Mouse (Mus musculus): ENCODE results near the gene Mdm2. TPM values are rescaled to one million over a fixed set of nuclear protein-coding genes. Genes with fewer than 3 reads are reported as not detected.
"Not testable (repeated sequence)": the region's sequence is repeated elsewhere in the genome, so short reads cannot be mapped to it uniquely, and the experiment has no call there.

Gene Mdm2
- polyA plus RNA-seq, 1 experiment from 2014 or later = 47.7 TPM

- not testable (repeated sequence) for H3K27me3 ChIP-seq; H3K4me3 ChIP-seq; H3K9me3 ChIP-seq; H3K4me1 ChIP-seq; ATAC-seq (ENCODE audit: borderline replicate concordance, extremely low read depth, low FRiP score, low TSS enrichment); H3K9ac ChIP-seq; H3K27ac ChIP-seq; H3K4me2 ChIP-seq
- 90% methylated on average over 8 of the region's 8 CpGs for WGBS
- peaks cover 29% of the 10 kb centered on the region for H3K36me3 ChIP-seq
These were observed 26.9 kb upstream of the Mdm2 start for GRCm38 (mm10) chr10:117737498-117737897.

GRCm38 (mm10) chr10:117737075-117737474 lies 26.5 kb upstream of the Mdm2 start:
- Histone ChIP-seq H3K36me3 (peaks cover 29% of the 10 kb centered on the region), H3K27ac (no peak overlapping the region), H3K9ac (no peak overlapping the region), H3K4me1 (no peaks in the 10 kb centered on the region; the same call in 1 of the 2 replicates), H3K4me3 (no peak overlapping the region), H3K9me3 (no peaks in the 10 kb centered on the region), H3K27me3 (no peaks in the 10 kb centered on the region), H3K4me2 (no peak overlapping the region)
- WGBS = 83% methylated on average over 4 of the region's 4 CpGs
- ATAC-seq (ENCODE audit: borderline replicate concordance, extremely low read depth, low FRiP score, low TSS enrichment) = no peak

- H3K4me2 ChIP-seq = no peak overlapping the region
- peaks cover 29% of the 10 kb centered on the region for H3K36me3 ChIP-seq
- H3K27me3 ChIP-seq = no peaks in the 10 kb centered on the region
- no peaks in the 10 kb centered on the region for H3K9me3 ChIP-seq
- no peak overlapping the region for H3K9ac ChIP-seq
- H3K4me1 ChIP-seq = no peaks in the 10 kb centered on the region; the same call in 1 of the 2 replicates
- H3K4me3 ChIP-seq = no peak overlapping the region
- 87% methylated on average over 5 of the region's 5 CpGs for WGBS
- ATAC-seq (ENCODE audit: borderline replicate concordance, extremely low read depth, low FRiP score, low TSS enrichment) = no peak
- H3K27ac ChIP-seq = no peak overlapping the region
These were observed 26.0 kb upstream of the Mdm2 start for GRCm38 (mm10) chr10:117736573-117736972.

- H3K9ac ChIP-seq; H3K4me2 ChIP-seq; H3K4me3 ChIP-seq; H3K9me3 ChIP-seq; H3K4me1 ChIP-seq; ATAC-seq (ENCODE audit: borderline replicate concordance, extremely low read depth, low FRiP score, low TSS enrichment); H3K27me3 ChIP-seq; H3K27ac ChIP-seq: not testable (repeated sequence)
- 86% methylated on average over 12 of the region's 12 CpGs for WGBS
- peaks cover 28% of the 10 kb centered on the region for H3K36me3 ChIP-seq
These were observed 24.8 kb upstream of the Mdm2 start for GRCm38 (mm10) chr10:117735396-117735795.

- not testable (repeated sequence) for H3K27me3 ChIP-seq; H3K27ac ChIP-seq; H3K9ac ChIP-seq; H3K4me2 ChIP-seq; H3K4me3 ChIP-seq; H3K4me1 ChIP-seq; H3K9me3 ChIP-seq; ATAC-seq (ENCODE audit: borderline replicate concordance, extremely low read depth, low FRiP score, low TSS enrichment)
- WGBS = 59% methylated on average over 9 of the region's 10 CpGs
- peaks cover 19% of the 10 kb centered on the region for H3K36me3 ChIP-seq
These were observed 23.7 kb upstream of the Mdm2 start for GRCm38 (mm10) chr10:117734104-117734852.

- not testable (repeated sequence) for H3K9me3 ChIP-seq; H3K27me3 ChIP-seq; H3K4me1 ChIP-seq; H3K4me2 ChIP-seq; H3K27ac ChIP-seq; H3K9ac ChIP-seq; ATAC-seq (ENCODE audit: borderline replicate concordance, extremely low read depth, low FRiP score, low TSS enrichment); H3K4me3 ChIP-seq
- peaks cover 14% of the 10 kb centered on the region for H3K36me3 ChIP-seq
- WGBS = 48% methylated on average over 8 of the region's 8 CpGs
These were observed 23.1 kb upstream of the Mdm2 start for GRCm38 (mm10) chr10:117733626-117734025.

GRCm38 (mm10) chr10:117732962-117733592 lies 22.5 kb upstream of the Mdm2 start:
- H3K27ac ChIP-seq = no peak overlapping the region
- ATAC-seq (ENCODE audit: borderline replicate concordance, extremely low read depth, low FRiP score, low TSS enrichment) = no peak
- H3K9me3 ChIP-seq = no peaks in the 10 kb centered on the region
- H3K9ac ChIP-seq = no peak overlapping the region
- H3K4me2 ChIP-seq = no peak overlapping the region
- peaks cover 6% of the 10 kb centered on the region; the same call in 1 of the 2 replicates for H3K4me1 ChIP-seq
- no peak overlapping the region for H3K4me3 ChIP-seq
- peaks cover 9% of the 10 kb centered on the region; the same call in 1 of the 2 replicates for H3K36me3 ChIP-seq
- no peaks in the 10 kb centered on the region for H3K27me3 ChIP-seq
- 74% methylated on average over 14 of the region's 14 CpGs for WGBS

GRCm38 (mm10) chr10:117732184-117732583 lies 21.6 kb upstream of the Mdm2 start:
- Histone ChIP-seq H3K27me3 (no peaks in the 10 kb centered on the region), H3K9me3 (no peaks in the 10 kb centered on the region), H3K4me3 (no peak overlapping the region), H3K4me2 (no peak overlapping the region), H3K36me3 (peaks cover 7% of the 10 kb centered on the region; the same call in 1 of the 2 replicates), H3K4me1 (peaks cover 6% of the 10 kb centered on the region; the same call in 1 of the 2 replicates), H3K9ac (no peak overlapping the region), H3K27ac (no peak overlapping the region)
- no peak for ATAC-seq (ENCODE audit: borderline replicate concordance, extremely low read depth, low FRiP score, low TSS enrichment)
- WGBS = 82% methylated on average over 5 of the region's 5 CpGs

- Histone ChIP-seq H3K36me3 (no peaks in the 10 kb centered on the region; the same call in 1 of the 2 replicates), H3K9me3 (no peaks in the 10 kb centered on the region), H3K4me3 (no peak overlapping the region), H3K27me3 (no peaks in the 10 kb centered on the region), H3K4me2 (no peak overlapping the region), H3K27ac (peak overlapping the region; percentile 50; the same call in 1 of the 2 replicates), H3K9ac (no peak overlapping the region), H3K4me1 (peaks cover 6% of the 10 kb centered on the region; the same call in 1 of the 2 replicates)
- peak; percentile 47; the same call in 1 of the 2 replicates for ATAC-seq (ENCODE audit: borderline replicate concordance, extremely low read depth, low FRiP score, low TSS enrichment)
- 45% methylated on average over 15 of the region's 15 CpGs for WGBS
These were observed 20.9 kb upstream of the Mdm2 start for GRCm38 (mm10) chr10:117731244-117732101.

- Histone ChIP-seq H3K4me1 (peaks cover 6% of the 10 kb centered on the region; the same call in 1 of the 2 replicates), H3K27me3 (no peaks in the 10 kb centered on the region), H3K4me2 (no peak overlapping the region), H3K9ac (no peak overlapping the region), H3K4me3 (no peak overlapping the region), H3K9me3 (no peaks in the 10 kb centered on the region), H3K36me3 (no peaks in the 10 kb centered on the region), H3K27ac (peak overlapping the region; percentile 50)
- 89% methylated on average over 12 of the region's 12 CpGs for WGBS
- ATAC-seq (ENCODE audit: borderline replicate concordance, extremely low read depth, low FRiP score, low TSS enrichment) = no peak
These were observed 20.2 kb upstream of the Mdm2 start for GRCm38 (mm10) chr10:117730637-117731203.

- no peak for ATAC-seq (ENCODE audit: borderline replicate concordance, extremely low read depth, low FRiP score, low TSS enrichment)
- Histone ChIP-seq H3K4me1 (peaks cover 6% of the 10 kb centered on the region; the same call in 1 of the 2 replicates), H3K9me3 (no peaks in the 10 kb centered on the region), H3K4me2 (no peak overlapping the region), H3K27ac (peak overlapping the region; percentile 68), H3K9ac (no peak overlapping the region), H3K27me3 (no peaks in the 10 kb centered on the region), H3K4me3 (no peak overlapping the region), H3K36me3 (no peaks in the 10 kb centered on the region)
- WGBS = 88% methylated on average over 7 of the region's 7 CpGs
These were observed 19.6 kb upstream of the Mdm2 start for GRCm38 (mm10) chr10:117730140-117730539.
